ENCODE assay signal across 19 mouse cellular contexts in genomic region chr10:22913112-22913511, GRCm38 (mm10).
"Had no signal": no experiment of that assay in that cellular context is flagged by ENCODE, and none has a peak within 500 bp of the region (broad histone marks: within the 10 kb centered on the region; RNA-seq: fewer than 3 reads in every experiment).

No protein-coding gene starts in this region.

- H3K9me3 ChIP-seq: hindbrain, embryonic 15.5 days; limb, embryonic 10.5 days; limb, embryonic 13.5 days; liver, embryonic 13.5 days; midbrain, embryonic 12.5 days; midbrain, embryonic 15.5 days; neural tube, embryonic 12.5 days; neural tube, embryonic 15.5 days; stomach, embryonic 15.5 days had no signal

- DNase-seq: layer of hippocampus, adult 9-11 months; liver; liver, embryonic 13.5 days; lung, embryonic 14.5 days; thymus, adult 2 months; thymus, postnatal 14 days; thymus, postnatal 4 days had no signal

- H3K4me2 ChIP-seq: hindbrain, embryonic 15.5 days; limb, embryonic 13.5 days; liver, embryonic 13.5 days; lung, embryonic 14.5 days; midbrain, embryonic 12.5 days; midbrain, embryonic 15.5 days; neural tube, embryonic 12.5 days; neural tube, embryonic 15.5 days; stomach, embryonic 15.5 days had no signal

- H3K9ac ChIP-seq: hindbrain, embryonic 15.5 days; limb, embryonic 13.5 days; liver, embryonic 13.5 days; lung, embryonic 14.5 days; midbrain, embryonic 12.5 days; midbrain, embryonic 15.5 days; neural tube, embryonic 12.5 days; neural tube, embryonic 15.5 days; stomach, embryonic 15.5 days had no signal

- H3K36me3 ChIP-seq: hindbrain, embryonic 15.5 days; limb, embryonic 10.5 days; limb, embryonic 13.5 days; liver, embryonic 13.5 days; midbrain, embryonic 12.5 days; midbrain, embryonic 15.5 days; neural tube, embryonic 12.5 days; neural tube, embryonic 15.5 days; stomach, embryonic 15.5 days had no signal

- H3K27ac ChIP-seq: hindbrain, embryonic 15.5 days; layer of hippocampus, adult 2 months; limb, embryonic 10.5 days; limb, embryonic 13.5 days; liver, embryonic 13.5 days; macrophage; midbrain, embryonic 12.5 days; midbrain, embryonic 15.5 days; neural tube, embryonic 12.5 days; neural tube, embryonic 15.5 days; stomach, embryonic 15.5 days had no signal

- ATAC-seq: intestine, postnatal 0 days; lung, postnatal 0 days; midbrain, embryonic 15.5 days had no signal

- H3K27me3 ChIP-seq: hindbrain, embryonic 15.5 days; limb, embryonic 13.5 days; liver, embryonic 13.5 days; midbrain, embryonic 12.5 days; midbrain, embryonic 15.5 days; neural tube, embryonic 12.5 days; neural tube, embryonic 15.5 days; stomach, embryonic 15.5 days had no signal

- H3K4me1 ChIP-seq: hindbrain, embryonic 15.5 days; limb, embryonic 13.5 days; liver, embryonic 13.5 days; midbrain, embryonic 12.5 days; midbrain, embryonic 15.5 days; neural tube, embryonic 12.5 days; neural tube, embryonic 15.5 days had no signal

- H3K4me3 ChIP-seq: hindbrain, embryonic 15.5 days; layer of hippocampus, adult 2 months; limb, embryonic 10.5 days; limb, embryonic 13.5 days; liver, embryonic 13.5 days; midbrain, embryonic 12.5 days; midbrain, embryonic 15.5 days; neural tube, embryonic 12.5 days; neural tube, embryonic 15.5 days; stomach, embryonic 15.5 days had no signal
